Mouse (Mus musculus): ENCODE data around the gene Mcee. TPM values are rescaled to one million over a fixed set of nuclear protein-coding genes. Genes with fewer than 3 reads are reported as not detected.

The Mcee gene
- polyA plus RNA-seq, 1 experiment from 2014 or later = 34.2 TPM

GRCm38 (mm10) chr7:64392819-64393151, 378 bp downstream of the Mcee start:
- Histone ChIP-seq H3K4me3 (ENCODE audit: low read depth, low read length) (peak overlapping the region; percentile 77), H3K36me3 (ENCODE audit: control insufficient read depth, insufficient read depth, low read length) (no peaks in the 10 kb centered on the region; the same call in 1 of the 2 replicates), H3K27ac (ENCODE audit: low read depth, low read length) (no peak overlapping the region), H3K9me3 (ENCODE audit: control insufficient read depth, low read length) (no peaks in the 10 kb centered on the region), H3K9ac (ENCODE audit: low read length) (peak overlapping the region; percentile 55), H3K4me2 (ENCODE audit: low read depth) (peak overlapping the region; percentile 46), H3K4me1 (ENCODE audit: control insufficient read depth, insufficient read depth, low read length) (peaks cover 4% of the 10 kb centered on the region), H3K27me3 (ENCODE audit: control insufficient read depth, insufficient read depth, low read length) (no peaks in the 10 kb centered on the region)
- WGBS = under 1% methylated on average over 15 of the region's 15 CpGs
- ATAC-seq (ENCODE audit: insufficient read depth, low FRiP score, low TSS enrichment) (no peak), DNase-seq (ENCODE audit: low spot score) (no peak)

DNA sequence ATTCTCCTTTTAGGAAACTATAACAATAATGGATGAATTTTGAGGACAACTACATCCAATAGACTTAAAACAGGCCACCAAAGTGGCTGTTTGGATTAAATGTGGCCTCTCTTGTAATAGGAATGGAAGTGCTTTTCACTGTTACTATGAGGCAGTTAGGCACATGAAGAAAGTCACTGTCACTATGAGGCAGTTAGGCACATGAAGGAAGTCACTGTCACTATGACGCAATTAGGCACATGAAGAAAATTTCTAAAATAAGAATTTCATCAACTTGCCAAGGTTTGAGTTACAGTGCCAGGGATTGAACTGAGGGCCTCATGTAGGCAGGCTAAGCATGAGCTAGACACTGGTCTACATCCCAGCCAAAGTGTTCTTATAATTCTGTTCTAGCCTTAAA, 8.3 kb downstream of the Mcee start:
- ATAC-seq (ENCODE audit: insufficient read depth, low FRiP score, low TSS enrichment) = no peak
- H3K9me3 ChIP-seq (ENCODE audit: control insufficient read depth, low read length) = no peaks in the 10 kb centered on the region
- no peaks in the 10 kb centered on the region for H3K27me3 ChIP-seq (ENCODE audit: control insufficient read depth, insufficient read depth, low read length)
- no peaks in the 10 kb centered on the region for H3K4me1 ChIP-seq (ENCODE audit: control insufficient read depth, insufficient read depth, low read length)
- H3K4me3 ChIP-seq (ENCODE audit: low read depth, low read length) = no peak overlapping the region
- H3K4me2 ChIP-seq (ENCODE audit: low read depth) = no peak overlapping the region
- no peak for DNase-seq (ENCODE audit: low spot score)
- no peaks in the 10 kb centered on the region for H3K36me3 ChIP-seq (ENCODE audit: control insufficient read depth, insufficient read depth, low read length)
- WGBS = 89% methylated on average over 1 of the region's 1 CpGs
- no peak overlapping the region for H3K9ac ChIP-seq (ENCODE audit: low read length)
- no peak overlapping the region for H3K27ac ChIP-seq (ENCODE audit: low read depth, low read length)

GRCm38 (mm10) chr7:64402452-64402851, 10.0 kb downstream of the Mcee start:
- no peaks in the 10 kb centered on the region for H3K9me3 ChIP-seq (ENCODE audit: control insufficient read depth, low read length)
- ATAC-seq (ENCODE audit: insufficient read depth, low FRiP score, low TSS enrichment) = no peak
- no peak overlapping the region for H3K9ac ChIP-seq (ENCODE audit: low read length)
- no peak overlapping the region for H3K4me3 ChIP-seq (ENCODE audit: low read depth, low read length)
- H3K27me3 ChIP-seq (ENCODE audit: control insufficient read depth, insufficient read depth, low read length) = no peaks in the 10 kb centered on the region
- no peak overlapping the region for H3K27ac ChIP-seq (ENCODE audit: low read depth, low read length)
- no peaks in the 10 kb centered on the region for H3K36me3 ChIP-seq (ENCODE audit: control insufficient read depth, insufficient read depth, low read length)
- DNase-seq (ENCODE audit: low spot score) = no peak
- H3K4me1 ChIP-seq (ENCODE audit: control insufficient read depth, insufficient read depth, low read length) = no peaks in the 10 kb centered on the region
- WGBS = 93% methylated on average over 4 of the region's 4 CpGs
- no peak overlapping the region for H3K4me2 ChIP-seq (ENCODE audit: low read depth)

- Histone ChIP-seq H3K27ac (ENCODE audit: low read depth, low read length) (no peak overlapping the region), H3K4me2 (ENCODE audit: low read depth) (no peak overlapping the region), H3K9me3 (ENCODE audit: control insufficient read depth, low read length) (no peaks in the 10 kb centered on the region), H3K27me3 (ENCODE audit: control insufficient read depth, insufficient read depth, low read length) (no peaks in the 10 kb centered on the region), H3K4me3 (ENCODE audit: low read depth, low read length) (no peak overlapping the region), H3K36me3 (ENCODE audit: control insufficient read depth, insufficient read depth, low read length) (no peaks in the 10 kb centered on the region), H3K4me1 (ENCODE audit: control insufficient read depth, insufficient read depth, low read length) (no peaks in the 10 kb centered on the region), H3K9ac (ENCODE audit: low read length) (no peak overlapping the region)
- DNase-seq (ENCODE audit: low spot score) (no peak), ATAC-seq (ENCODE audit: insufficient read depth, low FRiP score, low TSS enrichment) (no peak)
- WGBS = 95% methylated on average over 8 of the region's 8 CpGs
Measured at GRCm38 (mm10) chr7:64403989-64404388, 11.6 kb downstream of the Mcee start.

GRCm38 (mm10) chr7:64424861-64425260, 32.5 kb downstream of the Mcee start:
- Histone ChIP-seq H3K27me3 (ENCODE audit: control insufficient read depth, insufficient read depth, low read length) (no peaks in the 10 kb centered on the region), H3K36me3 (ENCODE audit: control insufficient read depth, insufficient read depth, low read length) (no peaks in the 10 kb centered on the region), H3K4me2 (ENCODE audit: low read depth) (no peak overlapping the region), H3K4me3 (ENCODE audit: low read depth, low read length) (no peak overlapping the region), H3K4me1 (ENCODE audit: control insufficient read depth, insufficient read depth, low read length) (no peaks in the 10 kb centered on the region), H3K27ac (ENCODE audit: low read depth, low read length) (no peak overlapping the region), H3K9me3 (ENCODE audit: control insufficient read depth, low read length) (no peaks in the 10 kb centered on the region), H3K9ac (ENCODE audit: low read length) (no peak overlapping the region)
- ATAC-seq (ENCODE audit: insufficient read depth, low FRiP score, low TSS enrichment) = no peak
- 66% methylated on average over 5 of the region's 5 CpGs for WGBS
- peak; percentile 13 for DNase-seq (ENCODE audit: low spot score)

GRCm38 (mm10) chr7:64439595-64440518, 47.5 kb downstream of the Mcee start:
- DNase-seq (ENCODE audit: low spot score) (peak; percentile 21), ATAC-seq (ENCODE audit: insufficient read depth, low FRiP score, low TSS enrichment) (peak; percentile 55; the same call in 1 of the 2 replicates)
- no peak overlapping the region for H3K4me3 ChIP-seq (ENCODE audit: low read depth, low read length)
- H3K36me3 ChIP-seq (ENCODE audit: control insufficient read depth, insufficient read depth, low read length) = no peaks in the 10 kb centered on the region
- H3K9ac ChIP-seq (ENCODE audit: low read length) = no peak overlapping the region
- H3K9me3 ChIP-seq (ENCODE audit: control insufficient read depth, low read length) = no peaks in the 10 kb centered on the region
- no peaks in the 10 kb centered on the region for H3K4me1 ChIP-seq (ENCODE audit: control insufficient read depth, insufficient read depth, low read length)
- H3K4me2 ChIP-seq (ENCODE audit: low read depth) = no peak overlapping the region
- no peak overlapping the region for H3K27ac ChIP-seq (ENCODE audit: low read depth, low read length)
- 60% methylated on average over 5 of the region's 5 CpGs for WGBS
- no peaks in the 10 kb centered on the region for H3K27me3 ChIP-seq (ENCODE audit: control insufficient read depth, insufficient read depth, low read length)

DNA sequence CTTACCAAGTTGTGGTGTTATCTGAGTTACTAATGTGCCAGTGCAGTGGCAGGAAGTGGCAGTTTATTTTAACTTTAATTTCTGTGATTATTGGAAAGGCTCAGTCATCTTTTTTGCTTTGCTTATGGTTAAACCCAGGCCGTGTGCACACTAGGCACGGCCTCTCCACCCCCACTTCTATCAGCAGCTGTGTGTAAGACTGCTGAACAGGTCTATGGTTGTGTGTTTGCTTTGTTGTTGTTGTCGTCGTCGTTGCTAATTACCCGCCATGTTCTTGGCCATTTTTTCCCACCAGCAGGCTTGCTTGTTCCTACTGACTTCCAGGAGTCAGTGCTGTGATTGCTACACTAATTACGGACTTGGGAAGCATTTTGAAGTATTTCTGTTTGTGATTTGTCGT, 48.1 kb downstream of the Mcee start:
- H3K27me3 ChIP-seq (ENCODE audit: control insufficient read depth, insufficient read depth, low read length) = no peaks in the 10 kb centered on the region
- H3K27ac ChIP-seq (ENCODE audit: low read depth, low read length) = no peak overlapping the region
- ATAC-seq (ENCODE audit: insufficient read depth, low FRiP score, low TSS enrichment) (no peak), DNase-seq (ENCODE audit: low spot score) (no peak)
- no peaks in the 10 kb centered on the region for H3K9me3 ChIP-seq (ENCODE audit: control insufficient read depth, low read length)
- no peak overlapping the region for H3K4me2 ChIP-seq (ENCODE audit: low read depth)
- no peaks in the 10 kb centered on the region for H3K36me3 ChIP-seq (ENCODE audit: control insufficient read depth, insufficient read depth, low read length)
- 83% methylated on average over 8 of the region's 8 CpGs for WGBS
- no peak overlapping the region for H3K9ac ChIP-seq (ENCODE audit: low read length)
- no peaks in the 10 kb centered on the region for H3K4me1 ChIP-seq (ENCODE audit: control insufficient read depth, insufficient read depth, low read length)
- no peak overlapping the region for H3K4me3 ChIP-seq (ENCODE audit: low read depth, low read length)

- DNase-seq (ENCODE audit: low spot score) = no peak
Measured at GRCm38 (mm10) chr7:64450631-64451030, 58.2 kb downstream of the Mcee start.

GRCm38 (mm10) chr7:64451441-64451840, 59.0 kb downstream of the Mcee start:
- Histone ChIP-seq H3K9ac (ENCODE audit: low read length) (no peak overlapping the region), H3K27ac (ENCODE audit: low read depth, low read length) (no peak overlapping the region), H3K4me1 (ENCODE audit: control insufficient read depth, insufficient read depth, low read length) (no peaks in the 10 kb centered on the region), H3K36me3 (ENCODE audit: control insufficient read depth, insufficient read depth, low read length) (no peaks in the 10 kb centered on the region), H3K27me3 (ENCODE audit: control insufficient read depth, insufficient read depth, low read length) (no peaks in the 10 kb centered on the region), H3K9me3 (ENCODE audit: control insufficient read depth, low read length) (no peaks in the 10 kb centered on the region), H3K4me3 (ENCODE audit: low read depth, low read length) (no peak overlapping the region), H3K4me2 (ENCODE audit: low read depth) (no peak overlapping the region)
- ATAC-seq (ENCODE audit: insufficient read depth, low FRiP score, low TSS enrichment) = peak; percentile 65
- WGBS = 30% methylated on average over 4 of the region's 4 CpGs
- peak; percentile 50 for DNase-seq (ENCODE audit: low spot score)

More at GRCm38 (mm10) chr7:64450631-64451030, 58.2 kb downstream of the Mcee start:
- no peaks in the 10 kb centered on the region for H3K36me3 ChIP-seq (ENCODE audit: control insufficient read depth, insufficient read depth, low read length)
- H3K4me1 ChIP-seq (ENCODE audit: control insufficient read depth, insufficient read depth, low read length) = no peaks in the 10 kb centered on the region
- H3K27me3 ChIP-seq (ENCODE audit: control insufficient read depth, insufficient read depth, low read length) = no peaks in the 10 kb centered on the region
- no peak overlapping the region for H3K4me2 ChIP-seq (ENCODE audit: low read depth)
- 90% methylated on average over 13 of the region's 13 CpGs for WGBS
- H3K4me3 ChIP-seq (ENCODE audit: low read depth, low read length) = no peak overlapping the region
- no peak for ATAC-seq (ENCODE audit: insufficient read depth, low FRiP score, low TSS enrichment)
- no peak overlapping the region for H3K9ac ChIP-seq (ENCODE audit: low read length)
- H3K9me3 ChIP-seq (ENCODE audit: control insufficient read depth, low read length) = no peaks in the 10 kb centered on the region
- H3K27ac ChIP-seq (ENCODE audit: low read depth, low read length) = no peak overlapping the region

Measured in neural tube, embryonic 11.5 days (tissue).